Mouse (Mus musculus): ENCODE measurements around the gene Rai1. TPM values are rescaled to one million over a fixed set of nuclear protein-coding genes. Genes with fewer than 3 reads are reported as not detected.

Rai1 gene
- polyA plus RNA-seq, 1 experiment from 2014 or later = 34.4 TPM

GRCm38 (mm10) chr11:60229821-60230220, 125.0 kb downstream of the Rai1 start:
- H3K4me2 ChIP-seq (replicated peaks; ENCODE audit: low read depth, low read length) = no peak overlapping the region
- H3K9me3 ChIP-seq (ENCODE audit: control insufficient read depth, low read length) = no peaks in the 10 kb centered on the region
- no peak overlapping the region for H3K27ac ChIP-seq (ENCODE audit: low read depth, low read length)
- no peak overlapping the region; the same call in 1 of the 2 replicates for H3K9ac ChIP-seq (ENCODE audit: low read depth, low read length)
- no peaks in the 10 kb centered on the region for H3K36me3 ChIP-seq (ENCODE audit: control insufficient read depth, insufficient read depth, low read length)
- H3K4me1 ChIP-seq (ENCODE audit: control insufficient read depth, insufficient read depth, low read length) = peaks cover 12% of the 10 kb centered on the region; the same call in 1 of the 2 replicates
- 72% methylated on average over 13 of the region's 13 CpGs for WGBS
- ATAC-seq (ENCODE audit: low FRiP score, low TSS enrichment) = no peak; the same call in 1 of the 2 replicates
- H3K27me3 ChIP-seq (ENCODE audit: control insufficient read depth, insufficient read depth, low read length) = no peaks in the 10 kb centered on the region
- H3K4me3 ChIP-seq (ENCODE audit: low read length) = no peak overlapping the region

GRCm38 (mm10) chr11:60230512-60230911, 125.7 kb downstream of the Rai1 start:
- Histone ChIP-seq H3K36me3 (ENCODE audit: control insufficient read depth, insufficient read depth, low read length) (no peaks in the 10 kb centered on the region), H3K4me2 (replicated peaks; ENCODE audit: low read depth, low read length) (no peak overlapping the region), H3K27me3 (ENCODE audit: control insufficient read depth, insufficient read depth, low read length) (no peaks in the 10 kb centered on the region), H3K4me1 (ENCODE audit: control insufficient read depth, insufficient read depth, low read length) (peaks cover 12% of the 10 kb centered on the region; the same call in 1 of the 2 replicates), H3K9me3 (ENCODE audit: control insufficient read depth, low read length) (no peaks in the 10 kb centered on the region), H3K9ac (ENCODE audit: low read depth, low read length) (no peak overlapping the region), H3K4me3 (ENCODE audit: low read length) (no peak overlapping the region), H3K27ac (ENCODE audit: low read depth, low read length) (no peak overlapping the region)
- ATAC-seq (ENCODE audit: low FRiP score, low TSS enrichment) = no peak
- WGBS = 83% methylated on average over 7 of the region's 7 CpGs

GRCm38 (mm10) chr11:60231326-60231725, 126.5 kb downstream of the Rai1 start:
- no peak overlapping the region for H3K27ac ChIP-seq (ENCODE audit: low read depth, low read length)
- H3K4me3 ChIP-seq (ENCODE audit: low read length) = no peak overlapping the region
- H3K36me3 ChIP-seq (ENCODE audit: control insufficient read depth, insufficient read depth, low read length) = no peaks in the 10 kb centered on the region
- H3K4me1 ChIP-seq (ENCODE audit: control insufficient read depth, insufficient read depth, low read length) = peaks cover 12% of the 10 kb centered on the region; the same call in 1 of the 2 replicates
- H3K27me3 ChIP-seq (ENCODE audit: control insufficient read depth, insufficient read depth, low read length) = no peaks in the 10 kb centered on the region
- ATAC-seq (ENCODE audit: low FRiP score, low TSS enrichment) = no peak
- no peaks in the 10 kb centered on the region for H3K9me3 ChIP-seq (ENCODE audit: control insufficient read depth, low read length)
- 75% methylated on average over 3 of the region's 3 CpGs for WGBS
- no peak overlapping the region for H3K9ac ChIP-seq (ENCODE audit: low read depth, low read length)
- H3K4me2 ChIP-seq (replicated peaks; ENCODE audit: low read depth, low read length) = no peak overlapping the region

- WGBS = 18% methylated on average over 4 of the region's 4 CpGs
- Histone ChIP-seq H3K4me3 (ENCODE audit: low read length) (no peak overlapping the region), H3K4me1 (ENCODE audit: control insufficient read depth, insufficient read depth, low read length) (peaks cover 12% of the 10 kb centered on the region; the same call in 1 of the 2 replicates), H3K9me3 (ENCODE audit: control insufficient read depth, low read length) (no peaks in the 10 kb centered on the region), H3K36me3 (ENCODE audit: control insufficient read depth, insufficient read depth, low read length) (no peaks in the 10 kb centered on the region; the same call in 1 of the 2 replicates), H3K27ac (ENCODE audit: low read depth, low read length) (no peak overlapping the region), H3K27me3 (ENCODE audit: control insufficient read depth, insufficient read depth, low read length) (no peaks in the 10 kb centered on the region), H3K4me2 (replicated peaks; ENCODE audit: low read depth, low read length) (no peak overlapping the region), H3K9ac (ENCODE audit: low read depth, low read length) (no peak overlapping the region; the same call in 1 of the 2 replicates)
- no peak; the same call in 1 of the 2 replicates for ATAC-seq (ENCODE audit: low FRiP score, low TSS enrichment)
Observed at GRCm38 (mm10) chr11:60231951-60232350, 127.1 kb downstream of the Rai1 start.

GRCm38 (mm10) chr11:60232441-60233058, 127.7 kb downstream of the Rai1 start:
- H3K4me3 ChIP-seq (ENCODE audit: low read length) = no peak overlapping the region
- no peaks in the 10 kb centered on the region; the same call in 1 of the 2 replicates for H3K36me3 ChIP-seq (ENCODE audit: control insufficient read depth, insufficient read depth, low read length)
- no peak for ATAC-seq (ENCODE audit: low FRiP score, low TSS enrichment)
- WGBS = 68% methylated on average over 14 of the region's 14 CpGs
- H3K4me2 ChIP-seq (replicated peaks; ENCODE audit: low read depth, low read length) = no peak overlapping the region
- no peaks in the 10 kb centered on the region for H3K27me3 ChIP-seq (ENCODE audit: control insufficient read depth, insufficient read depth, low read length)
- H3K9ac ChIP-seq (ENCODE audit: low read depth, low read length) = no peak overlapping the region
- H3K4me1 ChIP-seq (ENCODE audit: control insufficient read depth, insufficient read depth, low read length) = peaks cover 12% of the 10 kb centered on the region; the same call in 1 of the 2 replicates
- H3K27ac ChIP-seq (ENCODE audit: low read depth, low read length) = no peak overlapping the region
- no peaks in the 10 kb centered on the region for H3K9me3 ChIP-seq (ENCODE audit: control insufficient read depth, low read length)

GRCm38 (mm10) chr11:60233235-60233634, 128.4 kb downstream of the Rai1 start:
- 72% methylated on average over 8 of the region's 8 CpGs for WGBS
- H3K9ac ChIP-seq (ENCODE audit: low read depth, low read length) = no peak overlapping the region
- no peaks in the 10 kb centered on the region; the same call in 1 of the 2 replicates for H3K36me3 ChIP-seq (ENCODE audit: control insufficient read depth, insufficient read depth, low read length)
- no peak overlapping the region for H3K27ac ChIP-seq (ENCODE audit: low read depth, low read length)
- no peak for ATAC-seq (ENCODE audit: low FRiP score, low TSS enrichment)
- H3K4me3 ChIP-seq (ENCODE audit: low read length) = no peak overlapping the region
- no peak overlapping the region for H3K4me2 ChIP-seq (replicated peaks; ENCODE audit: low read depth, low read length)
- no peaks in the 10 kb centered on the region for H3K9me3 ChIP-seq (ENCODE audit: control insufficient read depth, low read length)
- peaks cover 12% of the 10 kb centered on the region; the same call in 1 of the 2 replicates for H3K4me1 ChIP-seq (ENCODE audit: control insufficient read depth, insufficient read depth, low read length)
- H3K27me3 ChIP-seq (ENCODE audit: control insufficient read depth, insufficient read depth, low read length) = no peaks in the 10 kb centered on the region

- no peak overlapping the region for H3K4me2 ChIP-seq (replicated peaks; ENCODE audit: low read depth, low read length)
- no peak overlapping the region for H3K4me3 ChIP-seq (ENCODE audit: low read length)
- WGBS = 82% methylated on average over 5 of the region's 5 CpGs
- H3K4me1 ChIP-seq (ENCODE audit: control insufficient read depth, insufficient read depth, low read length) = peaks cover 8% of the 10 kb centered on the region; the same call in 1 of the 2 replicates
- H3K9ac ChIP-seq (ENCODE audit: low read depth, low read length) = no peak overlapping the region
- H3K9me3 ChIP-seq (ENCODE audit: control insufficient read depth, low read length) = no peaks in the 10 kb centered on the region
- H3K27me3 ChIP-seq (ENCODE audit: control insufficient read depth, insufficient read depth, low read length) = no peaks in the 10 kb centered on the region
- no peak overlapping the region for H3K27ac ChIP-seq (ENCODE audit: low read depth, low read length)
- peaks cover 3% of the 10 kb centered on the region; the same call in 1 of the 2 replicates for H3K36me3 ChIP-seq (ENCODE audit: control insufficient read depth, insufficient read depth, low read length)
- no peak for ATAC-seq (ENCODE audit: low FRiP score, low TSS enrichment)
Observed at GRCm38 (mm10) chr11:60235351-60235750, 130.5 kb downstream of the Rai1 start.

GRCm38 (mm10) chr11:60240509-60240908, 135.7 kb downstream of the Rai1 start:
- no peak overlapping the region for H3K9ac ChIP-seq (ENCODE audit: low read depth, low read length)
- H3K4me1 ChIP-seq (ENCODE audit: control insufficient read depth, insufficient read depth, low read length) = no peaks in the 10 kb centered on the region
- no peaks in the 10 kb centered on the region for H3K27me3 ChIP-seq (ENCODE audit: control insufficient read depth, insufficient read depth, low read length)
- H3K4me2 ChIP-seq (replicated peaks; ENCODE audit: low read depth, low read length) = no peak overlapping the region
- H3K27ac ChIP-seq (ENCODE audit: low read depth, low read length) = no peak overlapping the region
- peaks cover 12% of the 10 kb centered on the region; the same call in 1 of the 2 replicates for H3K36me3 ChIP-seq (ENCODE audit: control insufficient read depth, insufficient read depth, low read length)
- no peak overlapping the region for H3K4me3 ChIP-seq (ENCODE audit: low read length)
- 80% methylated on average over 4 of the region's 4 CpGs for WGBS
- H3K9me3 ChIP-seq (ENCODE audit: control insufficient read depth, low read length) = no peaks in the 10 kb centered on the region
- ATAC-seq (ENCODE audit: low FRiP score, low TSS enrichment) = no peak

- 64% methylated on average over 11 of the region's 11 CpGs for WGBS
- ATAC-seq (ENCODE audit: low FRiP score, low TSS enrichment) = no peak
- no peaks in the 10 kb centered on the region for H3K9me3 ChIP-seq (ENCODE audit: control insufficient read depth, low read length)
- H3K4me3 ChIP-seq (ENCODE audit: low read length) = no peak overlapping the region
- H3K4me1 ChIP-seq (ENCODE audit: control insufficient read depth, insufficient read depth, low read length) = no peaks in the 10 kb centered on the region
- no peak overlapping the region for H3K4me2 ChIP-seq (replicated peaks; ENCODE audit: low read depth, low read length)
- H3K9ac ChIP-seq (ENCODE audit: low read depth, low read length) = no peak overlapping the region
- H3K27me3 ChIP-seq (ENCODE audit: control insufficient read depth, insufficient read depth, low read length) = no peaks in the 10 kb centered on the region
- no peak overlapping the region for H3K27ac ChIP-seq (ENCODE audit: low read depth, low read length)
- H3K36me3 ChIP-seq (ENCODE audit: control insufficient read depth, insufficient read depth, low read length) = peaks cover 15% of the 10 kb centered on the region; the same call in 1 of the 2 replicates
Observed at GRCm38 (mm10) chr11:60244503-60245143, 139.8 kb downstream of the Rai1 start.

All from kidney, embryonic 14.5 days (tissue).